Mouse (Mus musculus): Measurements from ENCODE around the gene Trim41. TPM values are rescaled to one million over a fixed set of nuclear protein-coding genes. Genes with fewer than 3 reads are reported as not detected.
"Not testable (repeated sequence)": the region's sequence is repeated elsewhere in the genome, so short reads cannot be mapped to it uniquely, and the experiment has no call there.

Trim41 gene
- polyA plus RNA-seq, 1 experiment from 2014 or later = 4.0 TPM

DNA sequence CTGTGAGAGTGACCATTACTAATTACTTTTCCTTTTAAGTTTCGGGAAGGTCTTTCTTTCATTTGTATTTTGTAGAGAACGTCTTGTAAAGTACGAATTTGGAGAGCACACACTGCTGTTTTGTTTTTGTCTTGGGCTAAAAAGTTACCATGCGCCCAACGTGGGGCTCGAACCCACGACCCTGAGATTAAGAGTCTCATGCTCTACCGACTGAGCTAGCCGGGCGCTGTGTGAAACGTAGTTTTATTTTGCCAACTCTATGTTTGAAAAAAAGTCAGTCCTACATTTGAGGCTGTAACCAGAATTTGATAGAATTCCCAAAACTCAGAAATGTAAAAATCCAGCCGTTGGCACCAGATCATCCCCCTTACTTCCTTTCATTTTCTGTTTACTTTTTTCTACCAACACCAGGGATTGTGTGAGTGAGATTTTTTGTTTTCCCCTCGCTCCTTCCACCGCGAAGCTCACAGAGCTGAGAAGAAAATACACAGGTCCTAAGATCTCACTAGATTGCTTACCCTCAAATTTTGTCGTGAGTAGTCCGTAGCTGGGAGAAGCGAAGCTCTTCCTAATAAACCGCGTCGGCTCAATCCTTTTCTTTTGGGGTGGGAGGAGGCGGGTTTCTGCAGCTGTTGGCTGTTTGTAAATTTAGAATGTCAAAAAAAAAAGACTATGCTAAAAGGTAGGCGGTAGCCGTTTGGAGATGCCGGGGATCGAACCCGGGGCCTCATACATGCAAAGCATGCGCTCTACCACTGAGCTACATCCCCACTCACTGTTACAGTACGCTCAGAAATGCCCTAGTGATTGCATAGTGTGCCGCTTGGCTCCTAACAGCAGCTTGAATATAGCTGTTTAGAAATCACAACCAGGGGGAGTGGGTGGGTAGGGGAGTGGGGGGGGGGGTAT lies 16.8 kb upstream of the Trim41 start:
- WGBS = under 1% methylated on average over 30 of the region's 30 CpGs
- DNase-seq (ENCODE audit: extremely low spot score, low spot score) = peak; percentile 90
- Histone ChIP-seq H3K27ac (peak overlapping the region; percentile 67; the same call in 1 of the 2 replicates), H3K27me3 (ENCODE audit: poor library complexity, severe bottlenecking) (peaks cover 43% of the 10 kb centered on the region), H3K36me3 (replicated peaks) (no peaks in the 10 kb centered on the region), H3K4me3 (peak overlapping the region; percentile 63), H3K4me1 (peaks cover 32% of the 10 kb centered on the region), H3K9me3 (no peaks in the 10 kb centered on the region)

DNA sequence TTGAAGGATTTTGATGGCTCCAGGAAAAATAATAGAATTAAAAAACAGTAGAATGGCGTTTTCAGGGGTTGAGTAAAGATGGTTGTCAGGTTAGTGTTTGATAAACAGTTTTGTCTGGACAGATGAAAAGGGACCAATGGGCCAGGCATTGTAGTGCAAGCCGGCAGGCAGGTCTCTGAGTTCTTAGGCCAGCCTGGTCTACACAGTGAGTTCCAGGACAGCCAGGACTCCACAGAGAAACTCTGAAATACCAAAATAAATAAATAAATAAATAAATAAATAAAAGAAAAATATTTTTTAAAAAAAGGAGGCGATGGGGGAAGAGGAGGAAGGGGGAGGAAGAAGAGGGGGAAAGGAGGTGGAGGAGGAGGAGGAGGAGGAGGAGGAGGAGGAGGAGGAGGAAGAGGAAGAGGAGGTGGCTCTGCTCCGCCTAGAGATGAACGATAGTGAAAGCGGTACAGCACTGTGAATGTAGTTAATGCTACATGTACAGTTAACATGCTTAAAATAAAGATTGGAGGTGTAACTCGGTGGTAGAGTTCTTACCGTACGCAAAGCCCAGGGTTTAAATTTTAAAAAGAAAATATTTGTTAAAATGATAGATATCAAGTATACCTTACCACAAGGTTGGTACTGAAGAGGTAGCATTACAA lies 16.1 kb upstream of the Trim41 start:
- DNase-seq (ENCODE audit: extremely low spot score, low spot score) = no peak
- H3K36me3 ChIP-seq (replicated peaks) = no peaks in the 10 kb centered on the region
- peaks cover under 1% of the 10 kb centered on the region; the same call in 1 of the 2 replicates for H3K9me3 ChIP-seq
- H3K4me3 ChIP-seq = peak overlapping the region; percentile 63
- no peak overlapping the region for H3K27ac ChIP-seq
- 45% methylated on average over 8 of the region's 9 CpGs for WGBS
- peaks cover 36% of the 10 kb centered on the region for H3K27me3 ChIP-seq (ENCODE audit: poor library complexity, severe bottlenecking)
- H3K4me1 ChIP-seq = peaks cover 25% of the 10 kb centered on the region

DNA sequence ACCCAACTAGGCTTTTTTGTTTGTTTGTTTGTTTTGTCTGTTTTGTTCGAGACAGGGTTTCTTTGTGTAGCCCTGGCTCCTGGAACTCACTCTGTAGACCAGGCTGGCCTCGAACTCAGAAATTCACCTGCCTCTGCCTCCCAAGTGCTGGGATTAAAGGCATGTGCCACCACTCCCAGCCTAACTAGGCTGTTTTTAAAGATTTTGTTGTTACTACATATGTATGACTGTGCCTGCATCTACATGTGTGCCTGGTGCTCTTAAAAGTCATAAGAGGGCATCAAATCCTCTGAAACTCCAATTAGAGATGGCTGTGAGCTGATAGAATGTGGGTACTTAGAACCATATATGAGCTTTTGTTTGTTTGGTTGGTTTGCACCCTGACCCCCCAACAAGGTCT lies 14.1 kb upstream of the Trim41 start:
- Histone ChIP-seq H3K27me3 (ENCODE audit: poor library complexity, severe bottlenecking) (peaks cover 35% of the 10 kb centered on the region), H3K9me3 (peaks cover 9% of the 10 kb centered on the region; the same call in 1 of the 2 replicates), H3K4me3 (no peak overlapping the region), H3K27ac (no peak overlapping the region), H3K36me3 (replicated peaks) (no peaks in the 10 kb centered on the region), H3K4me1 (peaks cover 15% of the 10 kb centered on the region)
- DNase-seq (ENCODE audit: extremely low spot score, low spot score) = no peak
- 72% methylated on average over 2 of the region's 2 CpGs for WGBS

DNA sequence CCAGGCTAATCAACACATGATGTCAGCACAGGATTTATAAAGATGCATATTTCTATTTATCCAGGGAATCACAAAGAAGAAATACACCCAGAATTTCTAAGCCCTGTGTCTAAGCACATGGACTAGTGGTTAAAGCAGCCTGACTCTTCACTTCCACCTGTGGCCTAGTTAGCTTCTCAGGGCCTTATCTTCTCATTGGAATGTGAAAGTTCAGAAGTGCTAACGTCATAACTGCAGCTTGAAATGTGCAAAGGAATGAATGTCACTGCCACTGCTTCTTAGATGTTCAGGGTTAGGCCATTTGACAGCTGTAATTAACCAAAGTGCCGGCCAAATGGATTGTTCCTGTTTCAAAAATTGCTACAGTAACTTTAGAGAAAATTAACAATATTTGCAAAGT lies 13.1 kb upstream of the Trim41 start:
- DNase-seq (ENCODE audit: extremely low spot score, low spot score) = no peak
- WGBS = 76% methylated on average over 2 of the region's 2 CpGs
- no peaks in the 10 kb centered on the region for H3K36me3 ChIP-seq (replicated peaks)
- H3K4me1 ChIP-seq = peaks cover 14% of the 10 kb centered on the region
- no peak overlapping the region for H3K4me3 ChIP-seq
- H3K9me3 ChIP-seq = peaks cover 9% of the 10 kb centered on the region; the same call in 1 of the 2 replicates
- no peak overlapping the region for H3K27ac ChIP-seq
- peaks cover 25% of the 10 kb centered on the region for H3K27me3 ChIP-seq (ENCODE audit: poor library complexity, severe bottlenecking)

DNA sequence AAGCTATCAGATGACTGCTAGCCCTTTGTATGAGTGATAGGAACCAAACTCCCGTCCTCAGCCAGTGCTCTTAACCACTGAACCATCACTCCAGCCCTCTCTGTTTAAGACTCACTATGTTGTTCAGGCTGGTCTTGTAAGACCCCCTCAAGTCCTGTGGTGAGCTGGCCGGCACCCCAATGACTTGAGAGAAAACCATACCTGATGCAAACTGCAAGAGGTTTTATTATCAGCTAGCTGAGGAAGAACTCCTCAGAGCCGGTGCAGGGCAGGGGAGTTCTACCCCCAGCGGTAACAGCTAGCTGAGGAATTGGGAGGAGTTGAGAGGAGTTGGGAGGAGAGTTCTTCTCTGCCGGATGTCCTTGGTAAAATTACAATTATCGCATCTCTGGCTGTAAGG lies 10.8 kb upstream of the Trim41 start:
- 79% methylated on average over 6 of the region's 6 CpGs for WGBS
- H3K4me1 ChIP-seq = peaks cover 27% of the 10 kb centered on the region
- no peak for DNase-seq (ENCODE audit: extremely low spot score, low spot score)
- no peak overlapping the region for H3K27ac ChIP-seq
- H3K9me3 ChIP-seq = peaks cover 9% of the 10 kb centered on the region; the same call in 1 of the 2 replicates
- no peaks in the 10 kb centered on the region for H3K36me3 ChIP-seq (replicated peaks)
- H3K27me3 ChIP-seq (ENCODE audit: poor library complexity, severe bottlenecking) = peaks cover 36% of the 10 kb centered on the region
- H3K4me3 ChIP-seq = no peak overlapping the region

DNA sequence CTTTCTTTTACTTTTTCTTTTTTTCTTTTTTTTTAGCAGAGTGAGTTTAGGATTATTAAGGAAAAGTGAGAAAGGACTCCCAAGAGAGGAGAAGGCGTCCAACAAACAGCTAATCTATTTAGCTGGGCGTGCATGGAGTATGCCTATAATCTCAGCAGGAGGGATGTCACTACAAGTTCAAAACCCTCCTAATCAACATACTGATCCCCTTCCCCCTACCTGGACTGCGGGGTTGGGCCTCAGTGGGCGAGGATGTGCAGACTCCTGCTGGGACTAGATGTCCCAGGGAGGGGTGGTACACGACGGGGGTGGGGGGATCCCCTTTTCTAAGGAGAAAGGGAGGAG lies 9.6 kb upstream of the Trim41 start:
- Histone ChIP-seq H3K27me3 (ENCODE audit: poor library complexity, severe bottlenecking) (peaks cover 36% of the 10 kb centered on the region), H3K4me3 (peak overlapping the region; percentile 53), H3K27ac (peak overlapping the region; percentile 74), H3K4me1 (peaks cover 30% of the 10 kb centered on the region), H3K36me3 (replicated peaks) (no peaks in the 10 kb centered on the region), H3K9me3 (peaks cover 9% of the 10 kb centered on the region; the same call in 1 of the 2 replicates)
- no peak for DNase-seq (ENCODE audit: extremely low spot score, low spot score)
- WGBS = 2% methylated on average over 6 of the region's 6 CpGs

DNA sequence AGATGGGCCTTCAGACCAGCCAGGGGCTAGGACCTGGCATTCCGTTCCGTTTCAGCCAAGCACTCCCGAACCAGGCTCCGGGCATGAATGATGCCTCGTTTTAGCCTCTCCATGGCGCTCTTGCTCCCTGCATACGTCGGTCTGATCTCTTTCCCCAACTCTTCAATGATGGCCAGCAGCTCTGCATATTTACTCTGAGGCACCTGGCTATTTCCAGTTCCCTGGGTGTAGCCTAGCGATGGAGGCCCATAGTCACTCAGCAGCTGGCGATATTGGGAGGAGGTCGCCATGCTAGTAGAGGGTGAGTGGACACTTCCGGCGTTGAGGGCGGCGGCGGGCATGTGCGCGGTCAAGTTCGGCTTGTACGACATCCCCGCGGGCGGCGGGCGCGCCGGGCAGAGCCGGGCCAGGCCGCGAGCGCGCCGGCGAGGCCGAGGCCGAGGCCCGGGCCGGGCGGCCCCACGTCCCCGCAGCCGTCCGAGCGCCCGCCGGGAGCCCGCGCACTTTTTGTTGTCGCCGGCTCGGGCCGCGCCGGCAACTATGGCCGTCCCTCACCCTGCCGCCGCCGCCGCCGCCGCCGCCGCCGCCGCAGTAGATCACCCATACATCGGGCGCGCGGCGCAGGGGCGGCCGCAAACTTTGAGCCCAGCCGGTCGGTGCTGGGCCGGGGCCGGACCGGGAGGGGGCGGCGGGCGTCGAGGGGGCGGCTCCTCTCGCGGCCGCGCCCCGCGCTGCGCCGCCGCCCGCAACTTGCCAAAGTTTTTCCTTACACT lies 9.0 kb upstream of the Trim41 start, which contains the start of the genes Trim7 and Gm12184:
TSS of gene Trim7 (plus strand) at position 162 of the 773 bp plus-strand sequence.
TSS of gene Gm12184 (minus strand) at position 677 of the 773 bp plus-strand sequence.
- under 1% methylated on average over 53 of the region's 92 CpGs for WGBS
- Histone ChIP-seq H3K27ac (peak within 1 kb of the TSS; percentile 74), H3K4me3 (peak within 1 kb of the TSS; percentile 53), H3K27me3 (ENCODE audit: poor library complexity, severe bottlenecking) (peaks cover 36% of the 10 kb centered on the region), H3K4me1 (peaks cover 30% of the 10 kb centered on the region)
- not testable (repeated sequence) for DNase-seq (ENCODE audit: extremely low spot score, low spot score); H3K36me3 ChIP-seq (replicated peaks); H3K9me3 ChIP-seq

DNA sequence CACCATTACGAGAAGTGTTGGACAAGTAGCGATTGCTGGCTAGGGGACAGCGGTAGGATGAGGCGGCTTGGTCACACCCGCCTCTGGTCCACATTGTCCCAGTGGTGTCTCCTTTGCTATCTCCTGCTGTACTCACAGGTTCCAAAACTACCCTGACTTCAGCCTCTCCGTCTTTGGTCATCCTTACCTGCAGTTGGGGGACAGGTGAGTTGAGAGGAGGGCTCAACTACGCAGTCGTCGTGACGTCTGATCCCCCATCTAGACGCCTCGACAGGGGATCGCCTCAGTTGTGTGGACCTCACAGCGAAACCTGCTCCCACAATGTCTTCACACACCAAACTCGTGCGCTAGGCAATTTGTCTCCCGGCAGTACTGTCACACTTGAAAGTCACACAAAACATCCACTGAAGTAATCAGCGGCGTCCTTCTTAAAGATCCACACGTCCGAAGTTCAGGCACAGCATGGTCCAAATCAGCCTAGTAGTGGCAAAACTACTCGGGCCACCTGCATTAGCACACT lies 7.2 kb upstream of the Trim41 start:
- peak; percentile 30 for DNase-seq (ENCODE audit: extremely low spot score, low spot score)
- H3K36me3 ChIP-seq (replicated peaks) = no peaks in the 10 kb centered on the region
- no peak overlapping the region for H3K27ac ChIP-seq
- 3% methylated on average over 22 of the region's 22 CpGs for WGBS
- H3K27me3 ChIP-seq (ENCODE audit: poor library complexity, severe bottlenecking) = peaks cover 31% of the 10 kb centered on the region
- H3K4me3 ChIP-seq = peak overlapping the region; percentile 52
- peaks cover 9% of the 10 kb centered on the region; the same call in 1 of the 2 replicates for H3K9me3 ChIP-seq
- H3K4me1 ChIP-seq = peaks cover 30% of the 10 kb centered on the region

DNA sequence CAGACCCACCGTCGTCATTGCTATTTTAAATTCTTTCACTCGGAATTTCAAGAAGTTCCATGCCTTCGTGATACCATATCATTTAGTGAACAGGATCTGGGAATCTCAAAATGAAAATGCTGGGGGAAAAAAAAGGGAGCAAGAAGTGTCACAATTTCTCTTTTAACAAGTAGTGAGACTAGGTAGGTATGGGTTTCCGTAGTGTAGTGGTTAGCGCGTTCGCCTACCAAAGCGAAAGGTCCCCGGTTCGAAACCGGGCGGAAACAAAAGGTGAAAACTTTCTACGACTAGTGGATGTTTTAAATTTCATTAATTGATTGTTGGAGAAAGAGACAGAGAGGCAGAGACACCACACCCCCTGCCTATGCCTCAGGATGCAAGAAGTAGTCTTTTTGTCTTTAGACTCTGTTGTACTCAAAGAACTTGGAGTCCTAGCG lies 6.4 kb upstream of the Trim41 start:
- under 1% methylated on average over 15 of the region's 15 CpGs for WGBS

DNA sequence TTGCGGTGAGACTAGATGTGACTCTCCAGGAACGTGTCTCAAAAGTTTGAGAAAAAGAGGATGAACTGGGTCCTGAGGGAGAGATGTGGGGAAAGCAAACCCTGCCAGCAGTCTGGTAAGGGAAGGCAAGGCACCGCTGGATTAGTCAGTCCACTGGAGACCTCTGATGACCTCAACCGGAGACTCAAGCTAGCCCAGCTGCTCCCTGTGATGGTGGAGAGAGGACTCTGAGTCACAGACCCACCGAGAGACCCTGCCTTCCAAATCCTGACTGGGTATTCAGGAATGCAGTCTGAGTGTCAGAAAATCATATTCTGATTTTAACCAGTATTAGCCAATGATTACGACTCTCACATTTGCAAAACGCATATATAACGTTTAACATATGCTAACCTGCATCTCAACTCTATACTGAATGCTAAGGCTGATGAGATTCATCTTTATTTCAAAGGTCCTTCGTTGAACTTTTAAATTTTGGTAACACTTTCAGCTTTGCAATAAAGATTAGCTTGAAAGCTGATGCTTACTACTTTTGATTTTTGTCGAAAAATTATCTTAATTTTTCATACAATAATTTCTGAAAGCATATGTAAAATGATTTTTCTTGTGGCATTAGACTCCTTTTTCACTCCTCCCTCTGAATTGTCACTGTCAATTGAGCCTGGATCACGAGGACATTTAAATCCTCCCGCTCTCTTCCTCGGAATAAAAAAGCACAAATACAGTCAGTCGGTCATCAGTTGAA lies 5.8 kb upstream of the Trim41 start:
- WGBS = 34% methylated on average over 14 of the region's 14 CpGs
- peak overlapping the region; percentile 52 for H3K4me3 ChIP-seq
- no peaks in the 10 kb centered on the region for H3K36me3 ChIP-seq (replicated peaks)
- DNase-seq (ENCODE audit: extremely low spot score, low spot score) = no peak
- peaks cover 30% of the 10 kb centered on the region for H3K4me1 ChIP-seq
- peaks cover 24% of the 10 kb centered on the region for H3K27me3 ChIP-seq (ENCODE audit: poor library complexity, severe bottlenecking)
- H3K9me3 ChIP-seq = peaks cover 6% of the 10 kb centered on the region; the same call in 1 of the 2 replicates
- H3K27ac ChIP-seq = no peak overlapping the region

More for the DNA sequence above, 6.4 kb upstream of the Trim41 start:
- H3K27me3 ChIP-seq (ENCODE audit: poor library complexity, severe bottlenecking) = peaks cover 27% of the 10 kb centered on the region
- no peaks in the 10 kb centered on the region for H3K36me3 ChIP-seq (replicated peaks)
- H3K9me3 ChIP-seq = peaks cover 9% of the 10 kb centered on the region; the same call in 1 of the 2 replicates
- DNase-seq (ENCODE audit: extremely low spot score, low spot score) = peak; percentile 76
- H3K4me3 ChIP-seq = peak overlapping the region; percentile 52
- H3K27ac ChIP-seq = no peak overlapping the region
- H3K4me1 ChIP-seq = peaks cover 30% of the 10 kb centered on the region

DNA sequence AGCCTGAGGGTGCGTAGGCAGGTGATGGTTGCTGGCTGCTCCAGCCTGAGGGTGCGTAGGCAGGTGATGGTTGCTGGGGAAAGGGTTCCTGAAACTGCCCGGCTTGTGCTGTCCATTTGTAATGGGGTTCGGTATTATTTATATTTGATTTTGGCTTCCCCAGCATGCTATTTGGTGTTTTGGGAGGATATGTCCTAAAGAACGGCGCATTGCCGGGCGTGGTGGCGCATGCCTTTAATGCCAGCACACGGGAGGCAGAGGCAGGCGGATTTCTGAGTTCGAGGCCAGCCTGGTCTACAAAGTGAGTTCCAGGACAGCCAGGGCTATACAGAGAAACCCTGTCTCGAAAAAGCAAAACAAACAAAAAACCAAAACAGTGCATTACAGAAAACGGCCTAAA lies 4.1 kb upstream of the Trim41 start:
- not testable (repeated sequence) for H3K4me3 ChIP-seq; H3K36me3 ChIP-seq (replicated peaks); H3K27ac ChIP-seq; H3K9me3 ChIP-seq; DNase-seq (ENCODE audit: extremely low spot score, low spot score)
- WGBS = 84% methylated on average over 14 of the region's 14 CpGs
- H3K27me3 ChIP-seq (ENCODE audit: poor library complexity, severe bottlenecking) = peaks cover 15% of the 10 kb centered on the region
- peaks cover 26% of the 10 kb centered on the region for H3K4me1 ChIP-seq
